Mouse (Mus musculus) kidney, adult 9 months (tissue): ENCODE data around the gene Rdh8.

Experiments
- DNase-seq: peaks from one replicate; pipeline ENCODE4 v3.0.0; 2022

Gene Rdh8

DNA sequence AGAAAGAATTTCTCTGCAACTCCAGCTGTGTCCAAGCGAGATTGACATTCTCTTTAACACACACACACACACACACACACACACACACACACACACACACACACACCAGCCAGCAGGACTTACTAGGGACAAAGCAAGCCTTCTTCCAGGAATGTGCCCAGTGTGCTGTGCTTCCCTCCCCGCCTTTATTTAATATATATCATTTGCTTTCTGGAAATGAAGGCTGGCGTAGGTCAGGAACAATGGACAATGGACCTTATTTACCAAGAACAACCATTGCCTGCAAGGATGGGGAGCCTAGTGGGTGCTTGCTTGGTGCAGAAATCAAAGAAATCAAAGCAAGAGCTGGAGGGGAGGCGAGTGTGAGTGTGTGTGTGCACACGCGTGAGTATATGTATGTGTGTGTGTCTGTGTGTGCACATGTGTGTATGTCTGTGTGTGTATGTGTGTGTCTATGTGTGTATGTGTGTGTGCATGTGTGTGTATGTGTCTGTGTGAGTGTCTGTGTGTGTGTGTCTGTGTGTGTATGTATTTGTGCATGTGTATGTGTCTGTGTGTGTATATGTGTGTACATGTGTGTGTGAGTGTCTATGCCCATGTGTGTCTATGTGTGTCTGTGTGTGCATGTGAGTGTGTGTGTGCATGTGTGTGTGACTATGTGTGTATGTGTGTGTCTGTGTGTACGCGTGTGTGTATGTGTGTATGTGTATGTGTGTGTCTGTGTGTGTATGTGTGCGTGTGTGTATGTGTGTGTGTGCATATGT is 19.1 kb downstream of the Rdh8 start:
- no peak for DNase-seq

DNA sequence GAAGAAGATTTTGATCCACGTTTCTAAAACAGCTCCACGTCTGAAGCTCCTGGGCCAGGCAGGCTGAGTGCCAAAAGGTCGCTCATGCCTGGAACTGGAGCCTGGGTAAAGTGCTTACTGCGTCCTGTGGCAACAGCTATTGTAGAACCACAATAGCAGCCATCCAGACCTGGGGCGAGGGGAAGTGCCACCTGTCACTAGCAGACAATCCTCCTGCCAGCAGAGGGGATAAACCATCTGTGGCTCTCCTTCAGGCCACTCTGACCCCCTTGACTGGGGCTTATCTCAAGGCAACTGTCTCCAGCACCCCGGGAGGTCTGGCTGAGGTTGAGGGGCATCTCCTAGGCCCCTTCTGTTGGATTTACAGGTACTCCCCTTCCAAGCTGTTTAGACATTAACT is 20.6 kb downstream of the Rdh8 start:
- no peak for DNase-seq

DNA sequence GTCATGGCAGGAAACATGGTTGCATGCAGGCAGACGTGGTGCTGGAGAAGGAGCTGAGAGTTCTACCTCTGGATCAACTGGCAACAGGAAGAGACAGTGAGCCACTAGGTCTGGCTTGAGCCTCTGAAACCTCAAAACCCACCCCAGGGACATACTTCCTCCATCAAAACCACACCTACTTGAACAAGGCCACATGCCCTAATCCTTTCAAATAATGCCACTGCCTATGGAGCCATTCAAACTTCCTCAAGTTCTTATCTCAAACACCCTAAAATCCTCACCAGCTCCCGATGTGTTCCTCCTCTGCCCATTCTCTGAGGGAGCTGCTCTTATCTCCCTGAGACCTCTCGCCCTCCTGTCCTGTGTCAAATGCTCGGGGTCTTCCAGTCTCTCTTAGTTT is 23.9 kb downstream of the Rdh8 start:
- no peak for DNase-seq

DNA sequence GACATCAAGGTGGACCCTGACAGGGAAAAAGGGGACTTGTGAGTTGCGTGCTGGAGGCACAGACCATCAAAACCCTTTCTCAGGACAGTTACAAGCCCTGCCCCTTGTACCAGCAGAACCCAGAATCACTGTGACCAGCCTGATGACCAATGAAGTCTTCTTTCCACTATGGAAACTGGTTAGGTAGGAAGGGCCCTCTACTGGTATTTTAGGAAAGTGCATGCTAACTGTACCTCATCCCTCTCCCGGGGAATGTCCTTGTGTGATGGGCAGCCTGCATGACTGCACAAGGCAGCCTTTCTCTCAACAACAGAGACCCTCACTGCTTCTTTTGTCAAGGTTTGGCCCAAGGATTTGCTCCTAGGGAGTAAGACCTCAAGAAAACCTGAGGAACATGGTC is 24.4 kb downstream of the Rdh8 start:
- peak; percentile 20 for DNase-seq

DNA sequence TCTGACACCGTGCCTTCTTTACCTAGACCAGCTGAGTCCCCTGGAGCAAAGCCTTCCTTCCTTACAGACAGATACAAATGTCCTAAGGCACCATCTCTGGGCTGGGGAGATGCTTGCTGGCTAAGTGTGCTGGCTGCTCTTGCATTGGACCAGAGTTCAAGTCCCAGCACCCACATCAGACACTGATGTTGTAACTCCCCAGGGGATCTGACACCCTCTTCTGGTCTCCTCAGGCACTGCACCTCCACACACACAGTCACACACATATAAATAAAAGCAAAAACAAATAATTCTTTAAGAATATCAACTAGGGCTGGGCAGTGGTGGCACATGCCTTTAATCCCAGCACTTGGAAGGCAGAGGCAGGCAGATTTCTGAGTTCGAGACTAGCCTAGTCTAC is 31.9 kb downstream of the Rdh8 start:
- DNase-seq, result no peak

DNA sequence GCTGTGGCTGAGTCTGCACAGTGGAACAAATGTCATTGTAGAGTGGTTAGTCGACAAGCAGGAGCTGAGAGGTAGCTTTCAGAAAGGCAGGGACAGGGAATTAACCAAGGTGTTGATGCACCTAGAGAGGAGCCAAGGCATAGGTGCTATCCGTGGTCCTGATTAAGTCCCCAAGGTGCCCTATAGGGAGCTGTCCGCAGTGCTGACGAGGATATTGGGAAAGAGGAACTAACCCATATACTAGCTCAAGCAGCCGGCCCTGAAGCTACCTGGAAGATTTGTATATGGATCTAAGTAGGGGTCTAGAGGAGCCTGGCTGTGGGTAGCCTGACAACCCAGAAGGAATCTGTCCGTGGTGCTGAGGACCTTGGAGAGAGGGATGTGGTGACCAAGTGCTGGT is 38.8 kb downstream of the Rdh8 start:
- peak; percentile 61 for DNase-seq

DNA sequence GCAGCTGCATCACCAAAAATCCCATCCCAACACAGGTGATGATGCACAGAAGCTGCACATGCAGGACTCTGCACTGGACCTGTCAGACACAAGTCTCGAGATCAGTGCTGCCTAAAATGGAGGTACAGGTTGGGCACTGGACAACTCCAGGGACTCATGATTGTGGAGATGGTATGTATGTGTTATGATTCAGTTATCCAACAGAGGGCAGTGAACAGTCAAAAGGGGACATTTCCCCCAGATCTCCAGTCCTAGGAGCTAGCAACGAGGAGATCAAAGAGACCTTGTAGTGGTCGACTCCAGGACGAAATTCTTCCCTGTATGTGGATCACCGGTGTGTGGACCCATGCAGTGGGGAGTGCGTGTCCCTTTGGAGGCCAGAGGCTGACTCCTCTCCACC is 41.6 kb downstream of the Rdh8 start:
- DNase-seq, result no peak

DNA sequence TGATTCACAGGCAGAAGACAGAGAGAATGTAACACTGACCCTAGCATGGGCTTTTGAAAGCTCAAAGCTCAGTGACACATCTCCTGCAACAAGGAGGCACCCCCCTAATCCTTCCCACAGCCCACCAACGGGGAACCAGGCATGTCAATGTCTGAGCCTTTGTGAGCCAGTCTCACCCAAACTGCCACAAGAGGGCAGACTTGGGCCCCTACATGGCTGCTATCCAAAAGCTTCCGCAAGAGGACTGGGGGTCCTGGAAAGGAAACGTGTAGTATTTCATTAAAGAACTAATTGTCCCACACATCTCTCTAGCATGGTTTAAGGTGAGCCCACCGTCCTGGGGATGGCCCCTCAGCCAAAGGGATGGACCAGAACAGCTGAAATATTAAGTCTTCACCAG is 43.5 kb downstream of the Rdh8 start:
- no peak for DNase-seq

DNA sequence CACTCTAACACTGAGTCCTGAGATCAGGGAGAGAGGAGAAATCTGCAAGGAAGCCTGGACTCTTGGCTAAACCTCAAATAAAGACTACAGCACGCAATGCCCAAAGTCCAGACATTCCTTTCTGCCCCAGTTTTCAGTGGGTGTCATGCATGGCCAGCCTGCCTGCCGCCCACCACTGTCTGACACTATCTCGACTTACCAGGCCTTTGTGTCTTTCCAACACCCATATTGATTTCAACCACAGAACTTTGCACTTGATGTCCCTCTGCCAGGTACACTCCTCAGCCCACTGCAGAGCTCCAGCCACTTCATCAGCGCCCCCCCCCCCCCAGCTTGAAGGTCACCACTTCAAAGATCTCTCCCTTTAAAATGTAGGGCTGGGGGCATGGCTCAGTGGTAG is 43.9 kb downstream of the Rdh8 start:
- no peak for DNase-seq

DNA sequence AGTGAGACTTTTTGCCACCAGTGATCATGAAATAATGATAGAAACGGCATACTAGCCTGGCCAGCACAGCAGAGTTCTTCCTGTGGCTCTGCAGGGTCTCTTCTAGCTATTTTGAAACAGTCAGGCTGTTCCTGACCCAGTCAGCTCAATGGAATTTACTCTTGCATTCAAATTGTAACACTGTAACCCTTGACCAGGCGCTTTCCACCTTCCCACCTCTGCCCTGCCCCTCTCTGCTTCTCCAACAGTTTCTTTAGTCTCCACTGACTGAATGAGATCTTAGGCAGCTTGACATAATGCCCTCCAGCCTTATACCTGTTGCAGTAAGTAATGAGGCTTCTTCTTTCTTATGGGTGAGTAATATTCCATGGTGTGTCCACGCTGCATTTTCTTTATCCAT is 48.6 kb downstream of the Rdh8 start:
- no peak for DNase-seq

DNA sequence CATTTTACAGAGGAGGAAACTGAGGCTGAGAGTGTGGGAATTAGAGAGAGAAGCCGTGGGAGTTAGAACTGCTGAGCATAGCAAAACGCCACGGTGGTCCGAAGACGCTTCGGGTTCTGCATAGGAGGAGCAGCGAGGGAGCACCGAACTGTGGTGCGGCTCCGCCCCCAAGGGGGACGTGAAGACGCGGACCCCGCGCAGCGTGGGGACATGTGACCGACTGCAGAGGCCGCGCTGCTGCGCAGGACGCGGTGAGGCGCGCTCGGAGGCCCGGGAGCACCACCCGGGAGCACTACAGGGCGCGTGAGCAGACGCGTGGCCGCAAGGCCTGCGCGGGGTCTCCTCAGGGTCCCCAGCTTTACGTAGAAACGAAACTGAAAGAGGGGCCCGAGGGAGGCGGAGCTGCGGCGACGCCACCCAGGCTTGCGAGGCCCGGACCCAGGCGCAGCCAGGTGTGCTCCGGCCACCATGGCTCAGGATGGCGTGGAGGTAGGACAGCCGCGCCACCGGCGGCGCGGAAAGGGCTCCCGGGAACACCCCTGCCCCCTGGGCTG is 50.2 kb downstream of the Rdh8 start, which contains the start of gene A230050P20Rik:
Gene A230050P20Rik, plus strand, starts transcription at position 195 of the 554 bp plus-strand sequence.
- DNase-seq, result peak; percentile 45

DNA sequence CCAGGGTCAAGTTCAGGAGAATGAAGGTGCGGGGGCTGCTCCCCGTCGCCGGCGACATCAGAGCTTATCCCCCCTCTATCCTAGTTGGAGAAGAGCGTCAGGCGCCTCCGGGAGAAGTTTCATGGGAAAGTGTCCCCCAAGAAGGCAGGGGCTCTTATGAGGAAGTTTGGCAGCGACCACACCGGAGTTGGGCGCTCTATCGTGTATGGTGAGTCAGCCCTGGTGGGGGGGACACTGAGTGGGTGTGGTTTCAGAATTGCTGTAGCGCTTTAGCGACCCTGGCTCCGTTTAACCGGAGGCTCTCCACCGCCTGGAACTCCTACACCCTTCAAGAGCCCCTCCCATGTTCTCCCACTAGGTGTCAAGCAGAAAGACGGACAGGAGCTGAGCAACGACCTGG is 50.9 kb downstream of the Rdh8 start:
- DNase-seq, result no peak

DNA sequence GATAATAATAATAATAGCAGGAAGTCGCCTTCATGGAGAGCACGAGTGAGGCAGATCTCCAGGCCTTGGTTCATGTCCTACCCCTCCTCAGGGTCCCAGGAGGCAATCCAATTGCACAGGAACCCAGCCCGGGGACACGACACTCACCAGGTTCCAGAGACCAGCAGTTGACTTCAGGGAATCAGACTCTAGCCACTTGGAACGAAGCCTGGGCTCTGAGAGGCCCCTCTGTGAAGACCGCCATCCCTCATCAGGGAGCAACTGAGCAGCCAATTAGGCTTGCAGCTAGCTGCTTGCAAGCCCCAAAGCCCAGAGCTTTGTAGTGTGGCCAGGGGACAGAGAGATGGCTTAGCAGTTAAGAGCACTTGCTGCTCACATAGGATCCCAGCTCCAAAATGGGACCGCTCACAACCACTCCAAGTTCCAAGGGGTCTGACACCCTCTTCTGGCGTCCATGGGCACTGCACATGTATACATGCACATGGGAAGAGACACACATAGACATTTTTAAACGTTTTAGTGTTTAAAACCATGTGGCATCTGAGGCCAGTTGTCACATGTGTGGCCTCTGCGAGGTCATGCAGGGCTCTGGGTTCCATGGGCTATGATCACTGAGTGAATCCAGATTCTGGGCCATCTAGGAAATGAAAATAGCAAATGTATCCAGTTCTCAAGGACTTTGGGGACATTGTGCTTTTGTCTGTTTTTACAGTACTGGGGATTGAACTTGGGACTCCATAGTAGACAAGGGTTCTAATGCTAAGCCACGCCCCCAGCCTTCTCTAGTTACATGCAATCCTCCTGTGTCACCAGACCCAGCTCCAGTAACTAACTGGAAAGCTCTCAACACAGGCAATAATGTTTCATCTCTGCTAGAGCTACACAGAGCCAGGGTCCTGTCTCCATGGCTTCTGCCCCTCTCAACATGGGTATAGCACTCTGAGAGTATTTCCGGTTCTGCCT is 52.2 kb downstream of the Rdh8 start:
- no peak for DNase-seq

DNA sequence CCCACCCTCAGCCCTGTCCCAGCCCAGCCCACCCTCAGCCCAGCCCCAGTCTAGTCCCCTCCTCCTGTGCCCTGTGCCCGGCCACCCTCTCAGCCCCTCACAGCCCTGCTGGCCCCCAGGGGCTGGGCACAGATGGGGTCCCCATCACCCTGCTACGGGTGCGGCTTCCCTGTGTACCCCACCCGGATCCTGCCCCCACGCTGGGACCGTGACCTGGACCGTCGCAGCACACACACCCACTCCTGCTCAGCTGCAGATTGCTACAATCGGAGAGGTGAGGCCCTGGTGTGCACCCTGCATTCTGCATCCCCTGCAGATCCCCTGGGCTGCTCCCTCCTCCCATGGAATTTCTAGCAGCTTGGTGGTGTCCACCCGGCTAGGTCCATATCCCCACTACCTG is 54.7 kb downstream of the Rdh8 start:
- DNase-seq, result no peak

DNA sequence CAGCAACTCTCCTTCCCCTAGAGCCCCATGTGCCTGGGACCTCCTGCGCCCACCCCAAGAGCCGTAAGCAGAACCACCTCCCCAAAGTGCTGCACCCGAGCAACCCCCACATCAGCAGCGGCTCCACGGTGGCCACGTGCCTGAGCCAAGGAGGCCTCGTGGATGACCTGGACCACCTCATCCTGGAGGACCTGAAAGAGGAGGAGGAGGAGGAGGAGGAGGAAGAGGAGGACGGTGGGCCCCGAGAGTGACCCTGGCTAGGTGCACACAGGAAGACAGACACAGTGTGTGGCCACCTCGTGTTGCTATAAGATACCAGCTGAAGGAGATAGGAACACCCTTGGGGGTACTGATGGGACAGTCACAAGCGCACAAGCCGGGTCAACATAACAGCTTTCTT is 55.2 kb downstream of the Rdh8 start:
- DNase-seq, result no peak

DNA sequence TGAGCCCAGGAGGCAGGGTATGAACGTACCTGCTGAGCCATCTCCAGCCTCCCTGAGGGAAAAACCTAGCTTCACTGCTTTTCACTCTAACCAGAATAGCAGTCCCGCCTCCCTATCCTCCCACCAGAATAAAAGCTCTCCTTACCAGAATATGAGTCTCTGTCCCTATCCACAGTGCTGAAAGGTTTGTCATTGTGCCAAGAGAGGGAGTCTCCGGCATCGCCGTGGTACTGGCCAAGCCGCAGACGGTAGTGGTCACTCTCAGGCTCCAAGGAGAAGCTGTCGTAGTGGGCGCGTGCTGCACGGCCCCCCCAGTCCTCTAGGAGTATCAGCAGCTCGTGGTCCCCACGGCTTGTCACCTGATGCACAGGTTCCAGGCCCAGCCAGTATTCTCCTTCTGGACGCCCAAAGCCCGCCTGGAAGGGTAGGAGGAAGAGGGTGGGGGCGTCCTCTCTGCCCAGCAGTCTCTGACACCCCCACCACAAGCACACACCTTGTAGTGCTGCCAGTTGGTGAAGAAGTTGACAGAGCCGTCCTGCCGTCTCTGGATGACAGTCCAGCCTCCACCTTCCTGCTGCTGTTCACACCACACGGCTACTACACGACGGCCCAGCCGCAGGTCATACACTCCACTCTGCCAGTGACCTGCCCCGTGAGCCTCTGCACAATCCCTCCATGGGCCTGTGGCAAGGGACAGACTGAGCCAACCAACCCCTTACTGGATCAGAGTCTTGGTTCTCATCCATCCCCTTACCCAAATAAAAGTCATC is 56.9 kb downstream of the Rdh8 start:
- DNase-seq, result no peak
